Mouse (Mus musculus) hindbrain, embryonic 11.5 days (tissue): Measurements from ENCODE around the gene Snap91. TPM values are rescaled to one million over a fixed set of nuclear protein-coding genes. Genes with fewer than 3 reads are reported as not detected.

Source experiments
- ATAC-seq: fragments of 200-750 bp; cut with Nextera tagmentation; 2 replicates; pipeline ENCODE4 v1.8.0; 2017; ENCODE audit warnings: mild to moderate bottlenecking, moderate TSS enrichment, moderate library complexity; ENCODE audit not compliant: low FRiP score
- DNase-seq: peaks from one replicate; pipeline ENCODE4 v3.0.0-alpha.2; 2015; ENCODE audit warnings: low spot score
- H3K27ac ChIP-seq: fragments of 300-500 bp; sonication (generic); 2 replicates; pipeline ENCODE4 v1.5.1; 2014; ENCODE audit warnings: mild to moderate bottlenecking, low read depth, low read length
- H3K27me3 ChIP-seq: fragments of 300-500 bp; sonication (generic); 2 replicates; pipeline ENCODE4 v1.6.1; 2014; ENCODE audit warnings: mild to moderate bottlenecking, low read length, moderate library complexity, mixed read lengths; ENCODE audit not compliant: control insufficient read depth, insufficient read depth
- H3K36me3 ChIP-seq: fragments of 300-500 bp; sonication (generic); 2 replicates; pipeline ENCODE4 v1.6.1; 2014; ENCODE audit warnings: mild to moderate bottlenecking, low read length, moderate library complexity, mixed read lengths; ENCODE audit not compliant: control insufficient read depth, insufficient read depth
- H3K4me1 ChIP-seq: fragments of 300-500 bp; sonication (generic); replicated peaks from 2 replicates; pipeline ENCODE4 v1.6.1; 2014; ENCODE audit warnings: low read length, mixed read lengths; ENCODE audit not compliant: control insufficient read depth, insufficient read depth
- H3K4me2 ChIP-seq: fragments of 300-500 bp; sonication (generic); replicated peaks from 2 replicates; pipeline ENCODE4 v1.6.1; 2014; ENCODE audit warnings: mild to moderate bottlenecking, low read depth, low read length
- H3K4me3 ChIP-seq: fragments of 300-500 bp; sonication (generic); 2 replicates; pipeline ENCODE4 v1.5.1; 2014; ENCODE audit warnings: low read depth, low read length
- H3K9ac ChIP-seq: fragments of 300-500 bp; sonication (generic); 2 replicates; pipeline ENCODE4 v1.6.1; 2014; ENCODE audit warnings: low read depth, low read length
- H3K9me3 ChIP-seq: fragments of 300-500 bp; sonication (generic); 2 replicates; pipeline ENCODE4 v1.6.1; 2016; ENCODE audit warnings: low read length; ENCODE audit not compliant: control insufficient read depth
- WGBS: fragments of 180-500 bp; shearing (Covaris S2); extraction: QIAGEN DNeasy Blood & Tissue Kit; methylation state at CpG from one replicate; pipeline ENCODE4 v1.1.7; 2014; 5-methylcytosine and 5-hydroxymethylcytosine counted together
- polyA plus RNA-seq: library from polyadenylated mRNA; unstranded; fragments of >200 nt; fragmentation: Nextera tagmentation; extraction: Ambion mirVana; gene quantifications from 2 replicates; pipeline ENCODE4 v1.2.1, GENCODE M21; 2014

Snap91 gene
- polyA plus RNA-seq, 1 experiment from 2014 or later: 17.4 TPM

- no peak for ATAC-seq
- no peaks in the 10 kb centered on the region for H3K36me3 ChIP-seq
- no peak for DNase-seq
- H3K9me3 ChIP-seq: no peaks in the 10 kb centered on the region
- no peak overlapping the region for H3K4me2 ChIP-seq
- H3K27ac ChIP-seq: no peak overlapping the region
- no peaks in the 10 kb centered on the region for H3K4me1 ChIP-seq
- H3K27me3 ChIP-seq: no peaks in the 10 kb centered on the region
- no peak overlapping the region for H3K4me3 ChIP-seq
- whole genome bisulfite sequencing: 81% methylated on average over 2 of the region's 2 CpGs
- no peak overlapping the region for H3K9ac ChIP-seq
These were observed 50.7 kb downstream of the Snap91 start for GRCm38 (mm10) chr9:86829792-86830191.

DNA sequence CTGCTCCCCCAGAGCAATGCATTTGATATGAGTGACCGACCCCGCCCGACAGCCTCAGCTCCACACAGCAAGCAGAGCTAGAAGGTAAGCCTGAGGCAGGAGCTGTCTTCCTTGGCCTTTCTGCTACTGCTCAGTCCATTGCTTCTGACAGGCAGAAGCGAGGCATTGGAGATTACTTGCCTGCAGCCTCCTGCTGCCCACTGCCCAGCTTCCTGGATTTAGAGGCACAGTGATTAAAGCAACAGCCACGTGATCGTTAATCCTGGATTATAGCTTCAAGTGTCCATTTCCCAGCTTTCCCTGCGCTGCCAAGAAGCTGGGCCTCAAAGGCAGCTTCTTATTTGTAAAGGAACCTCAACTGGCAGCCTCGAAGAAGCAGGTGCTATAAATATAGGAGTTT is 51.4 kb downstream of the Snap91 start:
- no peaks in the 10 kb centered on the region for H3K36me3 ChIP-seq
- H3K4me1 ChIP-seq: no peaks in the 10 kb centered on the region
- H3K27ac ChIP-seq: no peak overlapping the region
- ATAC-seq (no peak), DNase-seq (no peak)
- no peak overlapping the region for H3K9ac ChIP-seq
- H3K9me3 ChIP-seq: no peaks in the 10 kb centered on the region
- no peak overlapping the region for H3K4me3 ChIP-seq
- WGBS: 76% methylated on average over 8 of the region's 8 CpGs
- no peak overlapping the region for H3K4me2 ChIP-seq
- H3K27me3 ChIP-seq: no peaks in the 10 kb centered on the region

GRCm38 (mm10) chr9:86819366-86819765 is 61.1 kb downstream of the Snap91 start:
- Histone ChIP-seq H3K4me3 (no peak overlapping the region), H3K4me1 (no peaks in the 10 kb centered on the region), H3K36me3 (no peaks in the 10 kb centered on the region), H3K9me3 (no peaks in the 10 kb centered on the region), H3K27me3 (no peaks in the 10 kb centered on the region), H3K9ac (no peak overlapping the region), H3K27ac (no peak overlapping the region), H3K4me2 (no peak overlapping the region)
- DNase-seq (no peak), ATAC-seq (no peak)
- WGBS: 84% methylated on average over 5 of the region's 5 CpGs

DNA sequence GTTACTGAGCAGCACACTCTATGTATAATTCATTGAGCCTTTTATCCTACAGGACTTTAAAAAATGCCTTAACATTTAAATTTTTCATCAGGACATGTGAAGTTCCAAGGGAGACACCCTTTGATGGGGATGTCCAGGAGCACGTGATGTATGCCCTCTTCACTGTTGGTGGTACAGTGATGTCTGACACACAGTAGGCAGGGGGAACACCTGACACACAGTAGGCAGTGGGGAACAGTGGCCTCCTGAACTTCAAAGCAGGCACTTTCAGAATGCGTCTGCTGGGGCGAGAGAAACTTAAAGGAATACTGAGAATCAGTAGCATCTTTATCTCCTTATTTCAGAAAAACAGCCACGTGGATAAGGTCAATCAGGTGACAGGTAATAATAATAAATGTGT is 62.8 kb downstream of the Snap91 start:
- DNase-seq (no peak), ATAC-seq (no peak)
- Histone ChIP-seq H3K9me3 (no peaks in the 10 kb centered on the region), H3K4me3 (no peak overlapping the region), H3K36me3 (no peaks in the 10 kb centered on the region), H3K27ac (no peak overlapping the region), H3K4me2 (no peak overlapping the region), H3K27me3 (no peaks in the 10 kb centered on the region), H3K4me1 (no peaks in the 10 kb centered on the region), H3K9ac (no peak overlapping the region)
- 66% methylated on average over 4 of the region's 4 CpGs for WGBS

GRCm38 (mm10) chr9:86814340-86814739 is 66.1 kb downstream of the Snap91 start:
- Histone ChIP-seq H3K27ac (no peak overlapping the region), H3K9ac (no peak overlapping the region), H3K4me1 (no peaks in the 10 kb centered on the region), H3K4me3 (no peak overlapping the region), H3K4me2 (no peak overlapping the region), H3K27me3 (no peaks in the 10 kb centered on the region), H3K36me3 (no peaks in the 10 kb centered on the region), H3K9me3 (no peaks in the 10 kb centered on the region)
- WGBS: 76% methylated on average over 6 of the region's 6 CpGs
- DNase-seq: no peak
- ATAC-seq: no peak

GRCm38 (mm10) chr9:86813327-86813726 is 67.1 kb downstream of the Snap91 start:
- 22% methylated on average over 5 of the region's 5 CpGs for WGBS
- H3K4me3 ChIP-seq: no peak overlapping the region
- no peak overlapping the region for H3K27ac ChIP-seq
- no peak for DNase-seq
- H3K9ac ChIP-seq: no peak overlapping the region
- no peaks in the 10 kb centered on the region for H3K36me3 ChIP-seq
- no peaks in the 10 kb centered on the region for H3K27me3 ChIP-seq
- H3K4me1 ChIP-seq: no peaks in the 10 kb centered on the region
- ATAC-seq: no peak
- no peak overlapping the region for H3K4me2 ChIP-seq
- no peaks in the 10 kb centered on the region for H3K9me3 ChIP-seq

DNA sequence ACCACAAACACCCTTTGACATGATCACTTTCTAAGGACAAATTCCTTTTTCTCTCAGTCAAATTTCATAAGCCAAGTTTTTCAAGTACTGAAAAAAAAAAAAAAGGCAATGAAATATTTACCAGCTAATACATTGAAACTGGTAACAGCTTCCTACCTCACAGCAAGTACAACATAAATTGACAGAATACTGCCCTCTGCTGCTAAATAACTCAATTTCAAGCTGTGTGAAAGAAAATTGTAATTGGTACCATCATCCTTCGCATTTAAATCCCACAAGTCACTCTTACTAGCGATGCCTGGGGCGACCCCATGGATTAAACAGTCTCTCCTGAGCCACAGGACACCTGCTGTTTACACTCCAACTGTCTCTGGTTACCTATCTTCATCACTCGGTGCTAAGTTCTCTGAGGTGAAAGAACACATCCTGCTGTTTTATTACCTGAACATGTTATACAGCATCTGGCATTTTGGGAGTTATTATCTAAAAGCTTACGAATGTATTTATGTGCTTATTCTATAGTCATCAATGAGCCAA is 69.7 kb downstream of the Snap91 start:
- DNase-seq (no peak), ATAC-seq (no peak)
- Histone ChIP-seq H3K27me3 (no peaks in the 10 kb centered on the region), H3K27ac (no peak overlapping the region), H3K9ac (no peak overlapping the region), H3K4me3 (no peak overlapping the region), H3K4me1 (no peaks in the 10 kb centered on the region), H3K9me3 (no peaks in the 10 kb centered on the region), H3K36me3 (no peaks in the 10 kb centered on the region), H3K4me2 (no peak overlapping the region)
- 53% methylated on average over 5 of the region's 5 CpGs for WGBS

DNA sequence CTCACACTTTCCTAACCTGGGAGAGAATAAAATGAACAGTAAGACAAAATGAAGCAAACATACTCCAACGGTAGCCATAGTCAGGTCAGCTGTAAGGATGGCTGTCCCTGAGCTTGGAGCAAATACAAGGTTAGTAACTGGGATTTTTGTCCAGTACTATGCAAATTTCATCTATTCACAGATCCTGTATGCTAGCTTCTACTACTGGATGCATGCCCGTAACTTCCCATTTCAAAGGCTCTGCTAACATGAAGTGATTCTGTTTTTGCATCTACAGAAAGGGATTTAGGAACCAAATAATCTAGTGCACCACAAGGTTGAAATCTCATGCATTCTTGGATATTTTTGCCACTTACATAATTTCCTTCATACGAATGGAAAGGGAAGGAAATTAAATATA is 70.2 kb downstream of the Snap91 start:
- Histone ChIP-seq H3K27ac (no peak overlapping the region), H3K9ac (no peak overlapping the region), H3K9me3 (no peaks in the 10 kb centered on the region), H3K36me3 (no peaks in the 10 kb centered on the region), H3K4me1 (no peaks in the 10 kb centered on the region), H3K4me2 (no peak overlapping the region), H3K27me3 (no peaks in the 10 kb centered on the region), H3K4me3 (no peak overlapping the region)
- DNase-seq (no peak), ATAC-seq (no peak)
- WGBS: 87% methylated on average over 3 of the region's 3 CpGs

- Histone ChIP-seq H3K27ac (no peak overlapping the region), H3K9me3 (no peaks in the 10 kb centered on the region), H3K4me1 (no peaks in the 10 kb centered on the region), H3K36me3 (no peaks in the 10 kb centered on the region; the same call in 1 of the 2 replicates), H3K27me3 (no peaks in the 10 kb centered on the region), H3K4me3 (no peak overlapping the region), H3K9ac (no peak overlapping the region), H3K4me2 (no peak overlapping the region)
- ATAC-seq (peak; percentile 54; the same call in 1 of the 2 replicates), DNase-seq (peak; percentile 63)
- 24% methylated on average over 3 of the region's 3 CpGs for WGBS
These were observed 79.8 kb downstream of the Snap91 start for GRCm38 (mm10) chr9:86800600-86801163.
